Mouse (Mus musculus): ENCODE data around the gene Enox1.

Gene Enox1

DNA sequence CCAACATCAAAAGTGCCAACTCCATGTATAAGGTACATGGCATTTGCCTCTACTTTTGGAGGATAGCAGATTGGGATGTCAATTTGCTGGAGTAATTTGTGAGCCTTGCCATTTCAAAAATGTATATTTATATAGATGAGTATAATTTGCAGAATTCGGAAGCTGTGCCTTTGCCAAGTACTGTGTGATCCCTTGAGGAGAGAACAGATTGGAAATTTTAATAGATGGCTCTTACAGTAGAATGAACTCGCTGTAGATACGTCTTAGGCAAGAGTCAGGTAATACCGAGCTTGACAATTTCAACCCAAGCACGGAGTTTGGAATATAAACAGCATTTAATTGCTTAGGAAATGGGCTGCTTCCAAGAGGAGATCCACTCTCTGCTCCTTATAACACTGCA, 427.9 kb downstream of the Enox1 start:
- DNase-seq, result no peak

DNA sequence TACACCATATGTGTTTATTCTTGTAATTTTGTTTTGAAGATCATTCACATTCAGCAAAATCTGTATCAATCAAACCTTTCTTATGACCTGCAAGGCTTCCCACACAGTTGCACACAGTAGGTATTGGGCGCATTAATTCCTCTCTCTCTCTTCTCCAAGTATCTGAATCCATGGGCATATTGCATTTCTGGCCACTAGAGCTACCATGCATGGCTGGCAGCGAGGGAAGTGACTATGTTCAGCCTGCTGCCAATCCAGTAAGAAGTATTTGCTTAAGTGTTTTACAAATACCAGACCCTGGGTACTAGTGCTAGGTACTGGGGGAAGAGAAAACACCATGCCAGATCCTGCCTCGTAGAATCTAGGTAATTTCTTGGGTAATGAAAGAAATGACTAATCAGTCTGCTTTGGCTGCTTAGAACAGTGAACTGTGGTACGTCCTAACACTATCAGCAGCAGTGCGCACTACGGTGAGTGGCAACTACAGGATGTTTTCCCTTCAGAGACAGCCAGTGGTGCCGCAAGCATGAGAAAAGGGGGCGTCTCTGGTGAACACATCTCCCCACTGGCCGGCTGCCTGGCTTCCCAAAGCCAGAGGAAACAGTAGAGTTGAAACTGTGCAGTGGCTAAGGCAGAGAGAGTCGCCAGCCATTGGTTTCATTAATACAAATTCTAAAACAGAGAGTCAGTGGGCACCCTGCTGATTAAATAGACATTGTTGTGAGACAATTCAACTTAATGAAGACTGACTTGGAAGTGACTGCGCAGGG, 428.7 kb downstream of the Enox1 start:
- no peak for DNase-seq

DNA sequence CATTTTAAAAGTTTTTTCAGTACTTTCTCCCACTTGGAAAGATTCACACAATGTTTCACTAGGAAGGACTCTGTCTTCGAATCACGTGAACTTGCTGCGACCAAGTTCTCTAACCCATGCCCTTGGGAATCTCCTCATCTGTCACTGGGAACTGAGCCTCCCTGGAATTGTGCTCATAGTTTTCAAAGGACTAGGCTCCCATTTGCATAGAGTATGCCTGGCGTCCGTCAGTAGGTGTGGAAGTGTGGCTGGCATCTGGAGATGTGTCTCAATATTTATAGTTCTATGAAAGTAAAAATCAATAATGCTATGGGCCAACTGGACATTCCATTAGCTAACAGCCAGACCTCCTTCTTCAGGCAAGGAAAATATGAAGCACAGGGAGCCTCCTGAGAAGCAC, 429.5 kb downstream of the Enox1 start:
- no peak for DNase-seq

DNA sequence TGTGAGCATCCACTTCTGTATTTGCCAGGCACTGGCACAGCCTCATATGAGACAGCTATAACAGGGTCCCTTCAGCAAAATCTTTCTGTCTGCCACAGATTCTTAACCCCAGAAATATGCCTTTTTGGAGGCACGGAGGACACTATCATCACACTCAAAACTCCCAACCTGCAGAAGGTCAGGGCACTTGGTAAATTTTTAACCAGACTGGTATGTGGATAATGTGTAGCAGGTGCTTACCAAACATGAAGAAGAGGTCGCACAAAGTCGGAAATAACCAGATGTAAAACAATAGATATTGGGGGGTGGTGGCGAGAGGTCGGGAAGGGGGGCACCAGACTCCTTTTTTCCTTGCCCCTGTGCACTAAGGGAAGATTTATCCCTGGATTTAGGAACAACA, 430.6 kb downstream of the Enox1 start:
- DNase-seq, result no peak

DNA sequence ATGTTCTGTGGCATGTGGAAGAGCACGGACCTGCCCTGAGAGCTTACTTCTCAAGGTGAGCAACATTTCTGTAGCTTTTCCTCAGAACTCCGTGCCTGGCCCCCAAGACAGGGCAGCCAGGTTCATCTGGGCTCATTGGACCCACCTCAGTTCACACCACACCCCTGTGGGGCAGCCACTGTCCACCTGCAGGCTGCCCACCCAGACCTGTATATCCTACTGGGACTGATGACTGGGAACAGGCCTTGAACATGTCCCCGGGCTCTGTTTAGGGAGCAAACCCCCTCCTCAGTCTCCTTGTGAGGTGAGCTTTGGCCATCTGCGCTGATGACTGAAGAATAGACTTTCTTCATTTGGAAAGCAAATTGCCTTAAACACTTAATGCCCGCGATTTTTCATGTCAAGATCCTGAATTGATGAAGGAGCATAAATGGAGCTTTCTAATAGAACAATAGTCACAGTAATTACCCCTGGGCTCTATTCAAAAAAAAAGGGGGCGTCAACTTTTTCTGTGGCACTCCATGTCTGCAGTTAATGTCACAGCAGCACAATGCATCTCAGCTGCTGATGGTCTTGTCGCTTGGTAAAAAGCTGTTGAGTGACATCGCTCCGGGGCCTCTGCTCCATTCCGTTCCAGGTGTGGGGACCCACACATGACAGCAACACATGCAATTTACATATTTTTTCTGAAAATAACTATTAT, 436.7 kb downstream of the Enox1 start:
- no peak for DNase-seq

DNA sequence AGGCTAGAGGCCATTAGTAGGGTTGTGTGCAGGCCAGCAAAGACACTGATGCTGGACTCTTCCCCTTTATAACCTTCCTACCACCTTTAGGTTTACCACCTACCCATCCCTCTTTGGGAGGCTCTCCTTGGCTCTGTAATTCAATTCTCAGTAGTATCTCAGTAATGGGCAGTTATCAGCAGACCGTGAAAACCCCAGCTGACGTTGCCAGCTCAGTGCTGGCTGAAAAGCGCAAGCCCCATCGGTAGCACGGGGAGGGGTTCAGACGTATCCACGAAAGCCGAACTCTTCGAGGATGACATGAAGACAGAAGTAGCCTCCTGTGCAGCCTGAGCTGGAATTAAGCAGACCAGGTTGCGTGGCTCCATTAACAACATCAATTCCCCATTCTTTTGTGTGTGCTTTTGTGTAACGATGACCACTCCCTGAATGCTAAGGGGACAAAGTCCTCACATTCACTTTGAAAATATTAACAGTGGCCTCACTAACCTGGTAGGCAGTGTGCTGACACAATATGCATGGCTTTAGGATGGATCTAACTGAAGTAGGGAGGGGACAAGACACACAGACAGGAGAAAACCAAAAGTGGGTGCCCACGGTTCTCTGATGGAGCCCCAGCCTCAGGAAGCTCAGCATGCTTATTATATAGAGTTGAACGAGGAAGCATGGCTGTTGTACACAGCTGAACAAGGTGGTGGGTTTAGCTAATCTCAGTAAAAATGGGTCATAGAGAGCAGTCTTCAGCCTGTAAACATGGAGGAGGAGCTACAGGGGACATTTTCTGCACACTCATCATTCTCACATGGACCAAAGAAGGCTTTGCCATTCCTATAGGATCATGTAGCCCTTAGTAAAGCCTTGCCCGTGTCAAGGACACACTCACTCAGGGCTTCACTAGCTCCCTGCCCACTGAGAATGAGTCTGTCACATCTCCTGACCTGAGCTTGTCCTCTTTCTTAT, 439.9 kb downstream of the Enox1 start:
- no peak for DNase-seq

DNA sequence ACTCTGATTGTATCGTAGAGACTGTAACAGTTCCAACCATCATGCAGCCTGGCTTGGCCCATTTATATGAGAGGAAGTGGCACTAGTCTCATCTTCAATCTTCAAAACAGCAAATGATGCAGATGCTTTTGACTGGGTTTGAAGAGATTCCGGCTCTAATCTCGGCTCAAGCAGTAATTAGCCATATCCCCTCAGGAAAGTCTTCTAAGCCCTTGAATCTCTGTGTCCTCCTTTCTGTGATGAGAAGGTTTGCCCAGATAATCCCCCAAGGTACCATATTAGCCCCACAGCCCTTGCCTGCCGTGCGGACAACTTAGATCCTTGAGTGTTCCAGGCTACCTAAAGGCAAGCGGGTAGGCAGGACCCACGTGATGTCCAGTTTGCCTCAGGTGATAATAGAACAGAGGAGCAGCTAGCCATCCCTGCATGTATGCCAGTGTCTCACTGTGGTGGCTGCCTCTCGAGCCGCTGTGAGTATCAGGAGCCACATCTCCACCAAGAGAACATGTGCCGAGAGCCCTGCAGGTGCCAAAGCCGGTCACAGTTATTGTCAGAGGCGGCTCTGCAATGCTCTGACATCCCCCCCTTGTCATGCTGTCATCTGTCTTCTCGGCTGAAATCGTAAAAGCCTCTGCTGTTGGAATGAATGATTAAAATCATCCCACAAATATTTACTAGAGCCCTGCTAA, 442.6 kb downstream of the Enox1 start:
- no peak for DNase-seq

DNA sequence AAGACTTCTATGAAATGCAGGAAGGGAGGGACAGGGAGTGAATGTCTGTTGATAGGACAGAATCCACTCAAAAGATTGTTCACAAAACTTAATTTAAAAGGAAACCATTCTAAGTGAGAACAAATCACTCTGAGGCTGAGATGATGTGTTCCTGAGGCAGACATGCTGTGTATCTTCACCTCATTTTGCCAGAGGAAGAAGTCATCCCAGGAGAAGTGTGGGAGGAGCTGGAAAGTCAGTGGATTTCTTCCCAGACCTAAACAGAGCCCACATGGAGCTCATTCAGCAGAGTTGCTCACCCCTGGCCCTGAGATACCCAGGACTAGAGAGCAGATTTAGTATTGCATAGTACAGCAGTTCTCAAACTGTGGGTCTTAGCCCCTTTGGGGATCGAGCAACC, 444.2 kb downstream of the Enox1 start:
- DNase-seq, result no peak

DNA sequence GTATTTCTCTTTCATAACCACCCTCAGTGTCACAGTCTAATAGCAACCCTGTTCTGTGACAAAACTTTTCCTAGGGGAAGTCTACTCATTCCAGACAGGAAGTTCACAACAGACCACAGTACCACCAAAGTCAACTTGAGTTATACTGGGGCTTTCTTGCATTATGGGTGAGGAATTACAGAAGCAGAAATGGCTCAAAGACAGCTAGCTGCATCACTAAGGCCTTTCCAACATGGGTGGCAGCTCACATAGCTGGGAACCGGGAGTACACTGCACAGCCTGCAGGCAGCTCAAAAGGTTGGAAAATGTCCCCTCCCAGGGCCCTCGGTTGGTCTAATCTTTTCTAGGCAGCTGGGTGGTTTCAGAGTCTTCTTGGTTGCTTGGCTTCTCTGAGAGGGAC, 444.9 kb downstream of the Enox1 start:
- DNase-seq, result no peak

DNA sequence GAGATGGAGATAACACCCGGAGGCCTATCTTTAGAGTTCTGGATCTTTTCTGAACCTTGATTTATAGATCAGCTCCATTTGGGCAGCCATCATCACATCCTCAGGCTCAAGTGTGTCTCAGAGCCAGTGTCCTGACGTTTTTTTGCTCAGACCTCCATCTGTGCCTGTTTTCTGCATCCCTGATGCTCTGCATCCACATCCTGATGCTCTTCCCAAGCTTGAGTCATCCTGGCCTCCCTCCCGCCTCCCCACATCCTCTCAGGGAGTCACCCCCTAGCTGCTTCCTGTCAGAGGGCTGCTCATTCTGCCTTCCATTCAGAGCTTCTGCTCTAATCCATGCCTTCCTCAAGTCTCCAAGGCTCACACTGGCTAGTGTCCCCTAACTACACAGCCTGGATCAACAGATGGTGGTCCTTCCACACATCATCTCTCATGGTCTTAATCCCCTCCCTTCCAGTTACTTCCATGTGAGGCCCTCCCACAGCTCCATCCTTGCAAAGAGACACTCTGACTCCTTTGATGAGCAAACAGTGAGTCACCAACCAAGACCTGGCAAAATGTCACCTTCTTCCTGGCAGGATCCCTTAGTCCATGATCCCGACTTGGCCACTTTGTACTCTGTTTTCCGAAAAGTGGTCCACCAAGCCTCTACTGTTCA, 451.7 kb downstream of the Enox1 start:
- peak; percentile 16 for DNase-seq

DNA sequence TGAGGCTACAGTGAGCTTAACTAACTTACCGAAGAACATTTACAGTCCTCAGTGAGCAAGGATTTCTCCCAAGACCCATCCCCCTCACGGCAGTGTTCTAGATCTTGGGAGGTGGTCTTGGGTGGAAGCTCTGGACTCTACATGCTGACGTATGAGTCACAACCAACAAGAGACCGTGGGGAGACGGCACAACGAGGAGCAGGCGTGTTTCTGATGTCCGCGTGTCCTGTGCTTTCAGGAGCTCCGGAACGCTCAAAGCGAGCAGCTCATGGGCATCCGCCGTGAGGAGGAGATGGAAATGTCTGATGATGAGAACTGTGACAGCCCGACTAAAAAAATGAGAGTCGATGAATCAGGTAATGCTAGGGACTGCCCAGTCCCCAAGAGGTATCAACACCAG, 458.6 kb downstream of the Enox1 start:
- no peak for DNase-seq

DNA sequence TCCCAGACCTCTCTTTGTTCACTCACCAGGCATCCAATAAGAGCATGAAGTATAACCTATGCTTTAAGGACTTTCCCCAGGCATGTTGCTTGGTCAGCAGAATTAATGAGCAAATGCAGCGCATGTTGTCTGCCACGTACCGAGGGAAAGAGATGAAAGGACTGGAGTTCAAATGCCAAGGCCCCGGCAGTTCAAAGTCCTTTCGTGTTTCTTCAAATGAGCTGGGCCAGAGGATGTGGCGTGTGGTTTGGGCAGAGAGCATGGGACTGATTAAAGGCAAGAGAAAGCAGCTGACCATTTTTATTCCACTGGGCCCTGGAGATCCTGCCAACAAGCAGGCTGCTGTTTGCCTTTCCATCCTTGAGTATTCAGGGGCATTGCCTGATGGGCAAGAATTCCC, 460.7 kb downstream of the Enox1 start:
- DNase-seq, result no peak

DNA sequence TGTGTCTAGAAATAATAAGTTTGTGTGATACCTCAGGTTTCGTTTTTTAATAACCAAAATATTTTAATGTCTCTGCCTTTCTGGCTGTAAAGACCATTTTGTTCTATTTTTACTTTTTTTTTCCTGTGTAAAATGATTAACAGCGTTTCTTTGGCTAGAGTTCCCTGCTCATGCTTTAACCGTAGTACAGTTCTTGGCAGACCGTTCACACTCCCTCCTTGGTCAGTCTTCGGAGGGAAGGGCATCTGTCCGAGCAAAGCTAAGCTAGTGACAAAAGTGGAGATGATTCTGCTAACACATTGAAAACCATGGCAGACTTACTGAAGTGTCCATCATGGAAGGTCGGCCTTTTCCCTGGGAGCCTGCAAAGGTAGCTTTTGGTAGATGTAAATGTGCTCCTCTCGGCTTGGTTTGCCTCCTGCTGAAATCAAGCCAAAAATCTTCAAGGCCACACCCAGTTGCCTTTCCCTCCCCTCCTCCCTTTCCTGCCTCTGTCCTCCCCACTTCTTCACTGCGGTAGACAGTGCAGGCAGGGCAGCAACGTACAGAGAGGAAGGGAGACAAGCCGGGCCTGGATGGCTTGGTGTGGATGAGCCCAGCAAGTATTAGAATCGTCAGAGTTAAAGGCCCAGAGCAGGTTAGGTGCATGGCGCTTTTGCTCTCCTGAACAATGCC, 461.7 kb downstream of the Enox1 start:
- no peak for DNase-seq

DNA sequence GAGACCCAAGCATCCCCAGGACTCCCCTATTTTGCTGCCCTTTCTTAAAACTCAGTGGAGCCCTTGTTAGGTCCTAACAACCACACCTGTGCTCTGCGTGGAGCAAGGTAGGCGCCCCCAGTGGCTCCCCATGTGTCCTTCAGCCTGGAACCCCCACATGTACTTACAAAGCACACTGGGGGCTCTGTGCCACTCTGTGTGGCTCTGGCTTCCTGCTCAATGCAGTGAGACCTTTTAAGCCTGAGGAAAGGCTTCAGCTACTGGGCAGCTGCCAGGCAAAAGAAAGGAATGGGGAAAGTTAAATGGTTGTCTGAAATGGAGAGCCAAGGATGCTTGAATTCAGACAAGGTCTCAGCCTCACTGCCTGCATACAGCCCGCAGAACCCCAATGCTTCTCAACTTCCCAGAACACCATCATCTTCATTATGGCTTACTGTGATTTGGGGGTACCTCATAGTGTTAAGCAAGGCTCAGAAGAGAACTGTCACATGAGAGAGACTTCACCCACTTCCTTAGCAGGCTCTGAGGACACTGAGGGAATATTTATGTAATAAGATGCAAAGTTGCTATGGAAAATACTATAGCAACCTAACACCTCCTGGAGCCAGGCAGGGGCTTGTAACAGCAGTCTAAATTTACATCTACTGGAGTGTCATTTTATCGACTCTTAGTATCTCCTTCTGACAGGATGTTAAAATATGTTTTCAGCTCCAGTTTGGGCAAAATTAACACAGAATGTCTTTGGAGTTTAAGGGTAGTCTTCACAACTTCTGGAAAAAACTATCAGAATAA, 465.1 kb downstream of the Enox1 start:
- DNase-seq, result no peak

DNA sequence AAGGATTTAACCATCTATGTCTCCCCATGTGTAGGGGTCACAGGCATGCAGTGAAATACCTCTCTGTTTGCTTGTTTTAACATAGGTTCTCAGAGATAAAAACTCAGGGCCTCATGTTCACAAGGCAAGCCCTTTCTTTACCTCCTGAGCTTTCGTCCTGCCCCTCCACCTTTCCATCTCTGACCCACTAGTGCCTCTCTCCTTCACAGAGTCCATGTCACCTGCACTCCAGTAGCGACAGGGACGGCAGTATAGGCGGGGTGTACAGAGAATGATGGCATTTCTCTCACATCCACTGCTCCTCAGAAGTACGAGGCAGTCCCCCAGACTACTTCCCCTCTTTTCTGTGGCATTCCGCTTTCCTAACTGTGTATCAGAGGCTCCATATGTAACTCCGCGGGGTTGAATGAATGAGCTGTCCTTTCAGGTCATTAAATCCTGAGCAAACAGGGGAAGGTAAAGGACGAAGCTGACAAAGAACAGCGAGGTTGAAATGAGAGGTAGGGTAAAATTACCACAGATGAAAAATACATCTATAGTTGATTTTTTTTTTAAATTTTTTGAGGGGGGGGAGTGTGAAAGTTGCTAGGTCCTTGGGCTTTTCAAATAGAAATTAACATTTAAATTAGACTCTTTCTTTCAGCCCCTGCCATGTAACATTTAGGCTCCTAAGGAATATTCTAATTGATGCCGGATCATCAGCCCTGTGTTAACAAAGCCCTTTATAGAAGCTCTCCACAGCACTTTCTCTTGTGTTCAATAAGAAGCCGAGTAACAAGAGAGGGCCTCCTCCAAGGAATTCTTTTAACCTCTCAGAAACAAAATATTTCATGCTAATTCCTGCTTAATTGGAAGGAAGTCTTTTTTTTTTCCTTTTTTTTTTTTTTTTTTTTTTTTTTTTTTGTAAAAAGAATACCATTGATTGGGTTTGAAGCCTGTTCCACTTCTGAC, 470.3 kb downstream of the Enox1 start:
- no peak for DNase-seq

DNA sequence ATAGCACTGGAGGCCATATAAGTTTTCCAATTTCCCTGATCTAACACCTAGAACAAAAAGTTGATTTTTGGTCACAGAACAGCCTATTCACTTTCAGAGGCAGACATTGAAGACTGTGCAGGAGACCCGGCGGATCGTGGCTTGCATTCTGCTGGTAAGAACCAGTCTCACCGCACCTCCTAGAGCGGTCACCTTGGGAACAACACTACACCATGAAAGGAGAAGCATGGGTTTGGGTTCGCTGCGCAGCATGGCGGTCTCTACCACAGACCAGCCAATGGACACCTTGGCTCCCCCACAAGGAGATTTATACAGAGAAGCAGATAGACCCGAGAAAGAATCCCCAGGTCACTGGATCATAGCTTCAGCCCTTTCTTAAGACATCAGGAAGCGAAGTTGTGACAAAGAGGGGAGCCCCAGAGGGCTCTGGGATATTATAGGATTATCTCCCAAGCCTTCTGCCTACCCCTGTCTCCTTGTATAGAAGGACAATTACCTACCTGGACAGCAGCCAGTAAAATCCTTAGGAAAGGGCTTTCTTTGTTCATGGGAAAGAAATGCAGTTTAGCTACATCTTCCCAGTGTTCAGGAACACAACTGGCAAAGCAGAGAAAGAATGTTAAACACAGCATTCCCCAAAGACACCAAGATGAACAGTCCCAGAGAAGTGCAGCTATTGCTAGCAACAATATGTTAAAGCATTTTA, 476.1 kb downstream of the Enox1 start:
- no peak for DNase-seq

DNA sequence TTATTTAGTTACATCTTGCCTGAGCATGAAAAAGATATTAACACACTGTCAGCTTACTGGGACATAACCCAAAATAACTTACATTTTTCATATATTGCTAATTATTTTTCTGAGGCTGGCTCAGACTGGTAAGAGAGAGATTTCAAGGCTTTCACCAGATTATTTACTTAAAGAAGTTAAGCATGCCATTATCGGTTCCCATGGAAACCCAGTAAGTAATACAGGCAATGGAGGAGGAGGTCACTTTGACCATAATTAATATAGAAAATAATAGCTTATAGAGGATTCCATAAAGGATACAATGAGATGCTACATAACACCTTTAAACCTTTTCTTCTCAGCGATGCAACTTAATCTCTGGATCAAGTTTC, 476.6 kb downstream of the Enox1 start:
- no peak for DNase-seq

DNA sequence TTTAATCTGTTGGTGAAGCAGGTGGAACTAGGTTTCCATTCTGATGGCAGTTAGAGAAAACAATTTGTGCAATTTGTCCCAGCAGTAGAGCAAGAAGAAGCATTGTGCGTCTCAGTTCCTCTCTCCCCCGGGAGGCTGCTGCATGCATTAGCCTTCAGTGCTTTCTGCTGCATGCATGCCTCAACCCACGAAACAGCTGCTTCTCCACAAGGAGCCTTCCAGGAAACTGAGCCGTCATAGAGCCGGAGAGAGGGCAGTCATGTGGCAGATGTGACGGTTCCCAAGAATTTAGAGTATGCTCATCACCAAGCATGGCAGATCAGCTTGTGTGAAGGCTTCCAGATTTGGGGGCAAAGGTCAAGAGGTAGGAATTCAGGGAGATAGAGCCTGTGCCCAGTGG, 480.4 kb downstream of the Enox1 start:
- DNase-seq, result no peak

DNA sequence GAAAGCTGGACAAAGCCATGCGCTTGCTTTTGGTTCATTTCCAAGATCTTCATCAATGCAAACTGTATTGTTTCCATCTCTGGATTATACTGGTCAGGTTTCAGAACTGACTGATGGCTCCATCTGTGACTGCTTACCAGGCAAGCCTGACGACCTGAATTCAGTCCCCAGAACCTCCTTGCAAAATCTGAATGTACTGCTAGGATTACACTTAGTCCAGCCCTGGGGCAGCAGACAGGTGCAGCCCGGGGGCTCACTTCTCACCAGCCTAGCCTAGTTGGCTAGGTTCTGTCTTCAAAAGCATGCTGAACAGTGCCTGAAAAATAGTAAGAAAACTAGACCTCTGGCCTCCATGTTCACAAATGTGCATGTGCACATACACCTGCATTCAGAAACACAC, 481.6 kb downstream of the Enox1 start:
- DNase-seq, result no peak
